Mouse (Mus musculus): ENCODE data around the gene Rars. TPM values are rescaled to one million over a fixed set of nuclear protein-coding genes. Genes with fewer than 3 reads are reported as not detected.

Rars gene
- polyA plus RNA-seq, 1 experiment from 2014 or later: 55.8 TPM

DNA sequence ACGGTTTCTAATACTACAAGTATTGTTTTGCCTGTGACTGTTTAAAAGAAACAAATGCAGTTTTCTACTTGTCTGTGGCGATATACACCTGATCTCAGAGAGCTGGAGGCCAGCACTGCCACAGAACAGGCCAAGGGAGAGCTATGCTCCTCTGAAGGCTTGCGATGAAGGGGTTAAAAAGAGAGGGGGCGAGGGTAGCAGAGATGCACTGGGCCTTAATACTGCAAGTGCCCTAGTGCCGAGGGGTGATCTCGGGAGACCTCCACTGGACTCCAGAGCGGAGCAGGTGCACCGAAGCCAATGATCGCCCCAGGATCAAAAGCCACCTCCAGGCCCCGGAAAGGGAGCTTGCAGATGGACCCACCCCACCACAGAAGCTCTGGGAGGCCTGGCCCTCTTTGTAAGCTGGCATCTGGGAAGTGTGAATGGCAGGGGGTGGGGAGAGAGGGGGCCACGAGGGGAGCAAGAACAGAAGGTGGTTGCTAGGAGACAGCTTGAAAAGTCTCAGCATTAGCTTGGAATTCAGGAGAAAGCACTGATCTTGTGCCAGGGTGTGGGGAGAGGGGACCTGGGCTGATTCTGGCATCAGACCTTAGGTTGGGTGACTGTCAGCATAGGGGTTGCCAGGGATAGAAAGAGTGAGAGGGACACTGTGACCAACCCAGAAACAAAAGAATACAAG lies 22.2 kb upstream of the Rars start:
- H3K9ac ChIP-seq (ENCODE audit: low read length): no peak overlapping the region
- TF ChIP-seq EP300 (optimal IDR thresholded peaks at IDR 0.05): no peak
- ATAC-seq (ENCODE audit: low FRiP score, low TSS enrichment) (no peak), DNase-seq (ENCODE audit: low spot score) (no peak)
- H3K27me3 ChIP-seq (ENCODE audit: control insufficient read depth, insufficient read depth, low read length): no peaks in the 10 kb centered on the region
- H3K4me3 ChIP-seq (ENCODE audit: low read depth, low read length): no peak overlapping the region
- H3K36me3 ChIP-seq (ENCODE audit: control insufficient read depth, insufficient read depth, low read length): no peaks in the 10 kb centered on the region; the same call in 1 of the 2 replicates
- H3K27ac ChIP-seq (replicated peaks): no peak overlapping the region
- 62% methylated on average over 11 of the region's 11 CpGs for WGBS
- no peaks in the 10 kb centered on the region for H3K9me3 ChIP-seq (ENCODE audit: control insufficient read depth, low read length)
- no peaks in the 10 kb centered on the region for H3K4me1 ChIP-seq (replicated peaks; ENCODE audit: control insufficient read depth, insufficient read depth)
- no peak overlapping the region for H3K4me2 ChIP-seq (replicated peaks; ENCODE audit: low read depth)

DNA sequence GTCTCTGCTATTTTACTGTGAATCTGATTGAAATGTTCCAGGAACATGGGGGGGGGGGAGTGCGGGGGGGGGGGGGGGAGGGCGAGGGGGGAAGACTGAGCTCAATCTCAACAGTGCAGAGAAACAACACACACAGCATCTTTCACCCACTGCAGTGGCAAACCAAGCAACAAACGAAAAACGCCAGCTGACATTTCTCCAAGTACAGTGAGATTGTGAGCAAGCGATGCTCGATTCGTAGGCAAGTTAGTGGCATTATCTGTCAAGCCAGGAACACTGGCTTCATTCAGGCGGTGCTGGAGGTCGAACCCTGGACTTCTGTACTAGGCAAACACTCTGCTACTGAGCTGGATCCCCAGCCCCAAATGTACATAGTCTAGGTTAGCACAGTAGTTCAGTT lies 21.3 kb upstream of the Rars start:
- Histone ChIP-seq H3K27ac (replicated peaks) (no peak overlapping the region), H3K27me3 (ENCODE audit: control insufficient read depth, insufficient read depth, low read length) (no peaks in the 10 kb centered on the region)
- DNase-seq (ENCODE audit: low spot score): no peak

DNA sequence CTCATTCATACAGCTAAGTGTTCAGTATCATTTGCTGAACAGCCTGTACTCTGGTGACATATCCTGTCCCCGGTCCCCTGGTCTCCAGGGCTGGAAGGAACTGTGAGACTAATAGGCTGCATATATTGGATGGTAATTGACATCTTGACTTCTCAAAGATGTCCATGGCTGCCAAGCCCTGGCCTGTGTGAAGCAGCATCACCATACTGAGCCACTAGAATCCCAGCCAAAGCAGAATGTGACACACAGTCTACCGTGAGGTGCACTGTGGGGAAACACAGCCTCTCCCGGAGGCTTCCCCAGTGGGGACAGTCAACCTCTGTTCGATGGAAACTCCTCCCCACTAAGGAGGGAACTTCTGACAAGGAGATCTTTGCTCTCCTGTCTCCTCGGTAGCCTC lies 20.6 kb upstream of the Rars start:
- WGBS: 85% methylated on average over 5 of the region's 5 CpGs
- Histone ChIP-seq H3K27me3 (ENCODE audit: control insufficient read depth, insufficient read depth, low read length) (no peaks in the 10 kb centered on the region), H3K36me3 (ENCODE audit: control insufficient read depth, insufficient read depth, low read length) (no peaks in the 10 kb centered on the region; the same call in 1 of the 2 replicates), H3K9me3 (ENCODE audit: control insufficient read depth, low read length) (no peaks in the 10 kb centered on the region), H3K9ac (ENCODE audit: low read length) (no peak overlapping the region), H3K4me3 (ENCODE audit: low read depth, low read length) (no peak overlapping the region), H3K27ac (replicated peaks) (no peak overlapping the region), H3K4me2 (replicated peaks; ENCODE audit: low read depth) (no peak overlapping the region), H3K4me1 (replicated peaks; ENCODE audit: control insufficient read depth, insufficient read depth) (no peaks in the 10 kb centered on the region)
- TF ChIP-seq EP300 (optimal IDR thresholded peaks at IDR 0.05) (no peak), CTCF (IDR thresholded peaks at IDR 0.05; ENCODE audit: low read depth) (no peak)
- DNase-seq (ENCODE audit: low spot score) (no peak), ATAC-seq (ENCODE audit: low FRiP score, low TSS enrichment) (no peak)

More for the DNA sequence above, 21.3 kb upstream of the Rars start:
- no peak overlapping the region for H3K9ac ChIP-seq (ENCODE audit: low read length)
- ATAC-seq (ENCODE audit: low FRiP score, low TSS enrichment): no peak
- H3K36me3 ChIP-seq (ENCODE audit: control insufficient read depth, insufficient read depth, low read length): no peaks in the 10 kb centered on the region; the same call in 1 of the 2 replicates
- H3K4me3 ChIP-seq (ENCODE audit: low read depth, low read length): no peak overlapping the region
- H3K9me3 ChIP-seq (ENCODE audit: control insufficient read depth, low read length): no peaks in the 10 kb centered on the region
- 74% methylated on average over 7 of the region's 9 CpGs for WGBS
- TF ChIP-seq EP300 (optimal IDR thresholded peaks at IDR 0.05) (no peak), CTCF (IDR thresholded peaks at IDR 0.05; ENCODE audit: low read depth) (no peak)
- no peaks in the 10 kb centered on the region for H3K4me1 ChIP-seq (replicated peaks; ENCODE audit: control insufficient read depth, insufficient read depth)
- no peak overlapping the region for H3K4me2 ChIP-seq (replicated peaks; ENCODE audit: low read depth)

DNA sequence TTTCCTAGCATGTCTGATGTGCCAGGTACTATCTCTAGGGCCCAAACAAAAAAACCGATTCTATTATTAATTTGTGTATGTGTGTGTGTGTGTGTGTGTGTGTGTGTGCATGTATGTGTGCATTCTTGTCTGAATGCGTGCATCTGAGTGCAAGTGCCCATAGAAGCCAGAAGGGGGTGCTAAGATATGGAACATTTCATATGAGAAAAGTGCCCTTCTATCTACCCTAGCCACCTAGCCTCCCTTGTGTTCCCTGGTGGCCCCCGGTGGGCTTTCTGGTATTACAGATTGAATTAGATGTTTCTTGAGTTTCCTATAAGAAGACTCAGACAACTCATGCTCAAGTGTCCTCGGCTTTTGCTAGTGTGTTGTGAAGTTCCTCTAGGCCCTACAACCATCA lies 19.3 kb upstream of the Rars start:
- ATAC-seq (ENCODE audit: low FRiP score, low TSS enrichment): no peak
- Histone ChIP-seq H3K27ac (replicated peaks) (no peak overlapping the region), H3K4me2 (replicated peaks; ENCODE audit: low read depth) (no peak overlapping the region), H3K27me3 (ENCODE audit: control insufficient read depth, insufficient read depth, low read length) (no peaks in the 10 kb centered on the region), H3K36me3 (ENCODE audit: control insufficient read depth, insufficient read depth, low read length) (no peaks in the 10 kb centered on the region), H3K9ac (ENCODE audit: low read length) (no peak overlapping the region), H3K9me3 (ENCODE audit: control insufficient read depth, low read length) (no peaks in the 10 kb centered on the region), H3K4me3 (ENCODE audit: low read depth, low read length) (no peak overlapping the region), H3K4me1 (replicated peaks; ENCODE audit: control insufficient read depth, insufficient read depth) (no peaks in the 10 kb centered on the region)
- 93% methylated on average over 4 of the region's 4 CpGs for WGBS
- TF ChIP-seq EP300 (optimal IDR thresholded peaks at IDR 0.05) (no peak), CTCF (IDR thresholded peaks at IDR 0.05; ENCODE audit: low read depth) (peak; percentile 22; the same call in 1 of the 2 replicates)
- no peak for DNase-seq (ENCODE audit: low spot score)

DNA sequence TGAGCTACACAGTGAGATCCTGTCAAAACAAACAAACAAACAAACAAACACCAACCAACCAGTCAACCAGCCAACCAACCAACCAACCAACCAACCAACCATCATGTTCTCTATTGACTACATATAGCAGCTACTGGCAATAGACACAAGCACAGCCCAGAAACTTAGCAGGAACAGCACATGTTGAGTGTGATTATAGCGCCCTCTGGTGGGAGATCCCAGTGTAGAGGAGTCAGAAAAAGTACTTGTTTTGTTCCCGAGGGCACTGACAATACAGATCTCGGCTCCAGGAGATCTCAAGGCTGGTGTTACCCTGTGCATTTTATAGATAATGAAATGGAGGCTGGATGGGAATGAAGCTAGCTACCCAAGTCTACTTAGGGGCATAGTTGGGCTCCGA lies 18.4 kb upstream of the Rars start:
- ATAC-seq (ENCODE audit: low FRiP score, low TSS enrichment) (no peak), DNase-seq (ENCODE audit: low spot score) (peak; percentile 28)
- H3K4me1 ChIP-seq (replicated peaks; ENCODE audit: control insufficient read depth, insufficient read depth): no peaks in the 10 kb centered on the region
- no peak overlapping the region for H3K27ac ChIP-seq (replicated peaks)
- H3K4me3 ChIP-seq (ENCODE audit: low read depth, low read length): no peak overlapping the region
- no peaks in the 10 kb centered on the region for H3K9me3 ChIP-seq (ENCODE audit: control insufficient read depth, low read length)
- TF ChIP-seq EP300 (optimal IDR thresholded peaks at IDR 0.05): no peak
- TF ChIP-seq CTCF (IDR thresholded peaks at IDR 0.05; ENCODE audit: low read depth): peak; percentile 70
- H3K27me3 ChIP-seq (ENCODE audit: control insufficient read depth, insufficient read depth, low read length): no peaks in the 10 kb centered on the region
- no peak overlapping the region for H3K9ac ChIP-seq (ENCODE audit: low read length)
- H3K4me2 ChIP-seq (replicated peaks; ENCODE audit: low read depth): no peak overlapping the region
- 58% methylated on average over 4 of the region's 4 CpGs for WGBS
- no peaks in the 10 kb centered on the region for H3K36me3 ChIP-seq (ENCODE audit: control insufficient read depth, insufficient read depth, low read length)

DNA sequence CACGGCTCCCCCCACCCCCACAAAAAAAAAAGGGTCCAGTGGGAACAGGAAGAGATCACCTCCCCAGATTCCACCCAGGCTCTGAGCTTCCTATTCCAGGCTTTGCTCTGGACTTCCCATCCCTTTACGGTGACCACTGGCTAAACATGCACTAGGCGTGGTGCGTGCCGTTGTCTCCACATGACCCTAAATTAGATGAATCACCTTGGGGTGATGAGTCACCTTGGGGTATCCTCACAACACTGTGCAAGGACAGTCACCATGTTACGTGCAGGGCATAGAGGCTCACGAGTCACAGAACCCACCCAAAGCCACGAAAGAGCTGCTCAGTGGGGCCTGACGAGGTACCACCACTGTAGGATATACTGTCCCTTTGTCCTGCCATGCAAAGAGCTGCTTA lies 10.0 kb upstream of the Rars start:
- Histone ChIP-seq H3K9me3 (ENCODE audit: control insufficient read depth, low read length) (no peaks in the 10 kb centered on the region), H3K4me1 (replicated peaks; ENCODE audit: control insufficient read depth, insufficient read depth) (no peaks in the 10 kb centered on the region), H3K9ac (ENCODE audit: low read length) (no peak overlapping the region), H3K4me2 (replicated peaks; ENCODE audit: low read depth) (no peak overlapping the region), H3K27me3 (ENCODE audit: control insufficient read depth, insufficient read depth, low read length) (no peaks in the 10 kb centered on the region), H3K36me3 (ENCODE audit: control insufficient read depth, insufficient read depth, low read length) (no peaks in the 10 kb centered on the region), H3K27ac (replicated peaks) (no peak overlapping the region), H3K4me3 (ENCODE audit: low read depth, low read length) (no peak overlapping the region)
- WGBS: 81% methylated on average over 9 of the region's 9 CpGs
- ATAC-seq (ENCODE audit: low FRiP score, low TSS enrichment) (0 out of 2 replicates have a peak, but pooled peaks have one; percentile 22), DNase-seq (ENCODE audit: low spot score) (no peak)
- TF ChIP-seq EP300 (optimal IDR thresholded peaks at IDR 0.05) (no peak), CTCF (IDR thresholded peaks at IDR 0.05; ENCODE audit: low read depth) (no peak)
